Mouse (Mus musculus) B cell, adult (primary cell): ENCODE results near the gene B3gnt8. TPM values are rescaled to one million over a fixed set of nuclear protein-coding genes. Genes with fewer than 3 reads are reported as not detected.

Experiments used
- total RNA-seq: library from RNA; stranded (reverse); gene quantifications from 4 replicates; pipeline ENCODE4 v1.2.4, GENCODE M21; 2023; ENCODE audit not compliant: inconsistent age

B3gnt8 gene
- 27.3 to 36.9 TPM (median 29.9 TPM) in 4 replicates for total RNA-seq

DNA sequence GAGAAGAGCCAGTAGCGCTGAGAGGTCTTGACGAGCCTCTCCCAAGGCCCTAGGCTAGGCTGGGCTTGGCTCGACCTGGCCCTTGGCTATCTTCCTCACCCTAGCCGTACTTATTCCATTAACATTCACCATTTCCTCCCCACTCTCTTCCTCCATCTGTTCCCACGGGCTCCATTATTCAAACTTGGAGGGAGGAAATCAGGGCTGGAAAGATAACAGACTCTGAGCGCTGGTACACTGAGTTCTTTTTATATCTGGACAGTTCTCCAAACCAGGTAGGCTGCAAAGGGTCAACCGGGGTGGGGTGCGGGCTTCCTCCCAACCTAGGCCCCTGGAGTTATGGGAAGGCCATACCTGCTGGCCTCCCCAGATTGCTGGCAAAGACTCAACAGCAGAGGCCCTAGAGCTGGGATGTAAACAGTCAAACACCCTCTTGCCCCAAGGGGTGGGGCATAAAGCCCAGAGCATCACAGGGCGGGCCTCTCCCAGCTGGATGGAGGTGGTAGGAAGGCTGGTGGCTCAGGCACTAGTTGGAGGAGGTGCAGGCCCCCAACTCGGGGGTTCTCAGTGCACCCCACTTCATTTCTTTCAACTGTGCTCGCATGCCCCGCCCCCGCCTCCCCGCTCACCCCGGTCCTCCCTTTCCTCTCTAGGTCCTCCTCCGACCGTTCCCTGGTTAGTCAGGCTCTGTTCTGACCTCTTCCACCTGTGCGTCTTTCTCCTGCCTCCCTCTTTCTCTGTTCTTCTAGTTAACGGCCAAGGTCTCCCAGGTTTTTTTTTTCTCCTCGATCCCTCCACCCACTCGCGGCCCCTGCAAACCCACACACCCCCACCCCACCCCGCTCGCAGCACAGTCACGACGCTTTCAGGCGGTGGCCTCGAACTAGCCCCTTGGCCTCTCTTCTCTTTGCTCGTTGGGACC lies at the start of gene B3gnt8:
B3gnt8 (plus strand) TSS at position 146 of the 922 bp plus-strand sequence.

DNA sequence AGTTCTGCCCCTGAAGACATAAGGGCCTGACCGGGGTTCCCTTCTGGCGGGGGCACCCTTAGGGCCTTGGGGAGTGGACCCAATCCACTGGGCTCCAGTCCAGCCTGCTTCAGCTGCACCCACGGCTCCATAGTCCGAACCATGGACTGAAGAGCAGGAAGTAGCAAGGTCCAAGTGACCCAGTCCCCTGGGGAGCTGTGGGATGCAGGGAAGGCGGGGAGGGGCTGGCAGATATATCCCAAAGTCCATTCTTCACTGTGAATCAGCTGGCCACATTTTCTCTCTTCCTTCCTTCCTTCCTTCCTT lies 10.8 kb upstream of the B3gnt8 start, which contains the start of gene Erich4:
Erich4 (minus strand) TSS at position 187 of the 306 bp plus-strand sequence.

DNA sequence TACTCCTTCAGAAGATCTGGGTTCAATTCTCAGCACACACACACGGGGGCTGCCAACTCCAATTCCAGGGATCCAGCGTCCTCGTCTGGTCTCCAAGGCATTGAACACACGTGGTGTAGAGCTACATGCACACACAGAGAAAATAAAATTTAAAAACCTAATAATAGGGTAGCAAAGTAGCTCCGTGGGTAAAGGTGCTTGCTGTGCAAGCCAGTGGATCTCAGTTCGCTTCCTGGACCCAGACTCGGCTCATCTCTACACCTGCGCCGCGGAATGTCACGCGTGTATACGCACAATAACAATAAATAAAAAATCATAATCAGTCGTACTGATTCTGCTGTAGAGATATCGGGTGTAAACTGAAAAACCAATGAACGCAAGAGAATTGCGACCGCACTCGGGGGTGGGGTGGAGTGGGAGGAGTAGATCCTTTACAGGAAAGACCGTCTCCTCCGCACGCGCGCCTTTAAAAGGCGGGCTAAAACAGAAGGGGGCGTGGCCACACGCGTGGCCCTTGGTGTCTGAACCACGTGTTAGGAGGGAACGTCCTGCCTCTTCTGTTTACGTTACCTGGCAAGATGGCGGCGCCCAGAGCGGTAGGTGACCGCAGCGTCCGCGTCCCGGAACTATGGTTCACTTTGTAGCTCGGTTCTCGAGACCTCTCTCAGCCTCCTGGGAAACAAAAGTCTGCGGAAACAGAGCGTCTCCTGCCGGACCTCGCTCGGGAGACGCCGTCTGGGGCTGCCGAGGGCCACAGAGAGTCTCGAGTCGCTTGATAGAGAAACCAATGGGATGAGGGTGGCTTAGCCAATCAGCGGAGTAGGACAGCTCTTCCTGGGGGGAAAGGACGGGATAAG lies 7.4 kb upstream of the B3gnt8 start, which contains the start of gene Dmac2:
Dmac2 (plus strand) TSS at position 550 of the 857 bp plus-strand sequence.

DNA sequence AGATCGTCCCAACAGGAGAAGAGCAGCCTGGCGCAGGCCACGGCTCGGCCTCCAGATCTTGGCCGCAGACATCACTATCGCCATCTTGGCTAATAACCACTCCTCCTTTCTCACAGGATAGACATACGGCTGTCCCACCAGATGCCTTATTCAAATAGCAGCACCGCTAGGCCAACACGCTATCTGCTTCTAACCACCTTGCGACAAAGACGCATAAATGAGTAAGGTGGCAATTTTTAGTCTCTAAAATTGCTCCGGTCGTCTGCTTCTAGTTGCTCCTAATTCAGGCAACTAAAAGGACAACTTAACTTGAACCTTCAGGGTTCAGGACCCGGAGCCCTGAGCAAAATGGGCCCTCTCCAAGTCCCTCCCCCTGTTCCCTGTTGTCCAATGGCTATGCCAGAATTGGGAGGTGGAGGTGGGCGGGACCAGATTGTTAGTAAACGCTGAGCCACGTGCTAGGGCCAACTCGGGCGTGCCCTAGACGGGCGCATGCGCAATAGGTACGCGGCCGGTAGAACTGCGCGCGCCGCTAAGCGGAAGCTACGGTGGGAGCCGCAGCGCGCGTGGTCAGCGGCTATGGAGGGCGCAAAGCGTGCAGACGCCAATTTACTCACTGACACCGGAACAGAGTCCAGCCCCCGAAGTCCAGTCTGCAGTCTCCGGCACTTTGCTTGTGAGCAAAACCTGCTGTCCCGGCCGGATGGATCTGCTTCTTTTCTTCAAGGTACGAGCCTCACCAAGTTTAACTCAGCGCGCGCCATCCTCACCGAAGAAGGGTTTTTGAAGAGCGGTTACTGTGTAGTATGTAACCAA lies 32.4 kb downstream of the B3gnt8 start, which contains the start of the genes Bckdha and Exosc5:
Bckdha (minus strand) TSS at position 325 of the 816 bp plus-strand sequence.
Exosc5 (plus strand) TSS at position 508 of the 816 bp plus-strand sequence.

DNA sequence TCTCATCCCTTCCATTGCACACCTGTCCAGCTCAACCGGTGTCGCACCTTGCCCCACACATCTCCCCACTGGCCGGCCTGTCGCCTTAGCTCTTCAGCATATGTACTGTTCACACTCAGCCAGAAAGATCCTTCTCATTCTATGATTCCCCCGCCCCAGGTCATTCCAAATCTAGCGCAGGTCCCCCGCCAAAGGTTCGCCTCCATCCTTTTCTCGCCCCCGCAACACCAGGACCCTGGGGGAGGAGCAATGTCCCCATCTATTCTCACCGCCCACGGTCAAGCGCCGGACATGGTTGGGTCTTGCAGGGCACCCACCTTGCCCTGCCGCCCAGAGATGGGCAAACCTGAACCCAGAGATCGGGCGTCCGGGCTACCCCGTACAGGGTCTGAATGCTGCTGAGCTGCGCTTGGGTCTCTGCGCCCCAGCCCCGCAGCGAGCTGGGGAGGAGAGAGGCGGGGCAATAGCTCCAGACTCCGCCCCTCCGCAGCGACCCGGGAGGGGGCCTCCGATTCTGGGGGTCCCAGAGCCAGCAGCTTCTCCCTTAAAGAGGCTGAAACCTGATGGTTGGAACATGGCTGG lies 48.4 kb downstream of the B3gnt8 start, which contains the start of gene Tmem91:
Tmem91 (minus strand) TSS at position 448 of the 582 bp plus-strand sequence.

DNA sequence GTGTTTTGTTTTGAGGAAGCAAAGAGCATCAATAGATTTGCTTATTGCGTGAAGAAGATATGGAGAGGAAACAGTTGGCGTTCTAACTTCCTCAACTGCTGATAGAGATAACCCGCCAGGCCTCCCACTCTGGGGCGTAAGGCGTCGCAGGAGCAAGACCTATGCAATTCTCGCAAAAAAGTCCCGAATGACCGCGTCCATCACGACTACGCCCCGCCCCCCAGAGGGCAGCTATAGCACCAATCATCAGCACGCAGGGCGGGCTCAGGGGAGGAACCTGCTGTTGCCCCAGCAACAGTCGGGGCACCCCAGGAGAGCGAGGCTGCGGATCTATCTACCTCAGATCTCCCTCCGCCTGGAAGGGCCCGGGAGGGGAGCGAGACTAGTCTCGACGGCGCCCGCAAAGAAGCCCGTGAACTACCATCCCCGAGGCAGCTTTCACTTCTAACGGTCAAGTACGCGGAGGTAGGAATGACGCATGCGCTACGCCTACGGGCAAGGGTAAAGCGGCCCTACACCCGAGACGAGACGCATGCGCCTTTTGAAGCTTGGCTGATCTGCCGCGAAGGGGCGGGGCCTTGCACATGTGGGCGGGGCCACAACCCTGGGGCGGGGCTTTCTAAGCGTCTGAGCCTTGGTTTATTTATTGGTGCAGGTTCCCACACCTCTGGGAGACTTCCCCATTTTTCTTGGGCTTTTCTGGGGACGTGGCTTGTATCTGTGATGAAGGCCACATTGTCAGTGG lies 54.2 kb downstream of the B3gnt8 start, which contains the start of gene B9d2:
B9d2 (plus strand) TSS at position 267 of the 745 bp plus-strand sequence.

Other genes with a start within 250 kb of the B3gnt8 start
- gene Lipe, start 227.9 kb upstream of the B3gnt8 start, total RNA-seq = 32.7 to 37.1 TPM (median 35.2 TPM) in 4 replicates
- not detected in 4 replicates for gene Cxcl17, start 213.8 kb upstream of the B3gnt8 start, total RNA-seq
- 43.2 to 52.4 TPM (median 46.4 TPM) in 4 replicates for gene Ceacam1, start 149.1 kb upstream of the B3gnt8 start, total RNA-seq
- 7.9 to 11.4 TPM (median 9.8 TPM) in 4 replicates for gene Ceacam2, start 86.8 kb upstream of the B3gnt8 start, total RNA-seq
- gene Erich4, start 10.8 kb upstream of the B3gnt8 start, total RNA-seq = not detected in 4 replicates
- gene Dmac2, start 7.2 kb upstream of the B3gnt8 start, total RNA-seq = 82.5 to 103 TPM (median 91.1 TPM) in 4 replicates
- gene Bckdha, start 32.3 kb downstream of the B3gnt8 start, total RNA-seq = 42.0 to 56.3 TPM (median 46.7 TPM) in 4 replicates
- 66.2 to 79.2 TPM (median 73.4 TPM) in 4 replicates for gene Exosc5, start 32.5 kb downstream of the B3gnt8 start, total RNA-seq
- 0.93 TPM in 1 of 4 replicates, not detected in the others for gene Tmem91, start 48.5 kb downstream of the B3gnt8 start, total RNA-seq
- 46.0 to 59.8 TPM (median 49.8 TPM) in 4 replicates for gene B9d2, start 54.1 kb downstream of the B3gnt8 start, total RNA-seq
- gene Tgfb1, start 60.3 kb downstream of the B3gnt8 start, total RNA-seq = 286 to 300 TPM (median 298 TPM) in 4 replicates
- 93.9 to 102 TPM (median 97.4 TPM) in 4 replicates for gene Ccdc97, start 92.4 kb downstream of the B3gnt8 start, total RNA-seq
- gene Hnrnpul1, start 128.1 kb downstream of the B3gnt8 start, total RNA-seq = 215 to 225 TPM (median 221 TPM) in 4 replicates
- gene Axl, start 162.1 kb downstream of the B3gnt8 start, total RNA-seq = 4.9 to 14.0 TPM (median 10.4 TPM) in 4 replicates
- gene Cyp2s1, start 190.3 kb downstream of the B3gnt8 start, total RNA-seq = 0.19 TPM in 1 of 4 replicates, not detected in the others